Mouse (Mus musculus) naive thymus-derived CD4-positive, alpha-beta T cell, adult 2 months (primary cell): Measurements from ENCODE around the gene Mkln1.
A peak's percentile ranks its signal among the peaks of the same experiment; 100 is the strongest.

Experiments used
- DNase-seq: peaks from one replicate; pipeline ENCODE4 v3.0.0-alpha.2; 2011; ENCODE audit warnings: low read depth

Gene Mkln1

DNA sequence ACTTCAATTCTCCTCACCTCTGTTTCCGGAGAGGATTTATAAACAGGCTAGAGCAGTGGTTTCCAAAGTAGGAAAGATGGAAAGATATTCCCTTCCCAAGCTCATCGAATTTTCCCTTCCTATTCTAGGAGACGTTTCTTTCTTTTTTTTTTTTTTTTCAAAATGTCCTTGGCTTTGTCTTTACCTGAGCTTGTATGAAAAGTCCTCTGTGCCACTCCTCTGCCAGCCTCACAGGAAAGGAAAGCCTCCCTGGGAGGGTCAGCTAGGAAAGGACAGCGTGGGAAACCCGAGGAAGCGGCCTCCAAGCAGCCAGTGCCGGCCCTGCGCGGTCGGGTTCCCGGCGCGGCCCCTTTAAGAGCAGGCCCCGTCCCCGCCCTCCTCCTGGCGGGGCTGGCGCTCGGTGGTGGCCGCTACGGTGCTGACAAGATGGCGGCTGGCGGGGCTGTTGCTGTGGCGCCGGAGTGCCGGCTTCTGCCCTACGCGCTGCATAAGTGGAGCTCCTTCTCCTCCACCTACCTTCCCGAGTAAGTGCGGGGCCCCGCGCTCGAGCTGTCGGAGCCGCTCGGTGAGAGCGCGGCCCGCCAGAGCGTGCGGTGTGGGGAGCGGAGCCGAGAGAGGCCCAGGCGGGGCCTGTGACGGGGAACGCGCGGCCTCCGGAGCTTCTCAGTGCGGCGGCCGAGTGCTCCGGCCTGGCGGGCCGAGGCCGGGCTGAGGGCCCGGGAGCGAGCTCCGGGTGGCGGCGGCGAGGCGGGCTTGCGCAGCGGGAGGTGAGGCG is at the start of gene Mkln1:
Gene Mkln1, plus strand, starts transcription at position 305 of the 775 bp plus-strand sequence.
- peak; percentile 85 for DNase-seq

DNA sequence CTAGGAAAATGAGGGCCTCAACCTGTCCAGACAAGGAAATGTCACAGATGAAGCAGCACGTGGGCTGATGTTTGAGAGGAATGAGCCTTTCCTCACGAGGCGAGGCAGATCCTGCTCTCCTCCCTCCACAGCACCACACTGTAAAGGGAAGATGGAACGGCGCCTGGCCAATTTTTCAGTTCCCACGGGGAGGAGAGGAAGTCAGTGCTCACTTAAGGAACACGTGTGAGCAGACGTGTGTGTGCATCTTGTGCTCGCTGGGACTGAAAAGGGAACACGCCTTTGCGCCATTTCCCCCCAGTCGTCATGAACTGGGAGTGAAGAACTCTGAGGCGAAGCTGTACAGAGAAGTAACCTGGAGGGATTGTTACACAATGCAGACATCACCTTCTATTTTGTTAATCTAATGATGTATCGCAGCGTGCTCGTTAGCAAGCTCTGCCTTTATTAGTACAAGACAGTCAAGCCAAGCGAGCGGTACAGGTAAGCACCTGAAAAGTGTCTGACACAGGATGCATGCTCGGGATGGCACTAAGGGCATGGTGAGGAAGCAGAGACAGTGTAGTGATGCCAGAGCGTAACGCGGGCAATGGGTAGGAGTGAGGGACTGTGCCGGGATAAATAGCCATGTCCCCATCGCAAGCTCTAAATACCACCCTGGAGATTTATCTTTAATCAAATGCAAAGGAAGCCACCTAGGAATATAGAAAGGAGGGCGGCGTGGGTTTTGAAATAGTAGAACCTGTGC is 41.9 kb upstream of the Mkln1 start:
- no peak for DNase-seq

DNA sequence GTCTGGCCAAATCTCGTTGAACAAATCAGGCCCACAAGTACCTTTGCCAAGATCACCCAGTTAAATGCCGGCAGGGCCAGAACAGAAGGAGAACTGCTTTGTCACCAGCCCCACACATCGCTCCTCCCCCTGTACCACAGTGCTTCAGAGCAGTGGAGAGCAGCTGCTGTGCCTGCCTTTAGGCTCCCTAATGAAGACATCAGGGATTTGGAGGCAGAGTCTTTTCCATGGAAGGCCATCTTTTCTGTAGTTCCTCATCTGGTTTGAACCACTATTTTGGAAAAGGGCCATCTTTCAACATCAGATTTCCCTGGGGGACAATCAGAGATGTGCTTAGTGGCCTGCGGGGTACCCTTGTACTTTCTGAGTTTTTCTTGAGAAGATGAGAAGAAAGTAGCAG is 41.2 kb upstream of the Mkln1 start:
- DNase-seq, result no peak

DNA sequence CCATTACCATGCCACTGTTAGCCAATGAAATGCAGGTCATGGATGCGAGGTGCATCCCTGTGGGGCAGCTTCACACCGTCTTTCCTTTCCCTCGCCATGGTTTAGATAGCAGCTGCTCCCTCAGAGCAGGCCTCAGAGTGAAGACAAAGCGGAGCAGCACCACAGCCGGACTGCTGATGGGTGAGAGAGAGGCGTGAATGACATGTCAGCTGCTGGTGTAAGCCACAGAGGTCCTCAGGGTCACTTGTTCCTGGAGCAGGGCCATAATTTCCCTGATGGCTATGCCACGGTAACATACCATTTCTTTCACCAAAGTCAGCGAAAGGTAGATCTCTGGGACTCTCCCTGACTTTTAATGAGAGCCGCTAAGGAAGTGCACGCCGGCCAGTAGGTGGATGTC is 35.9 kb upstream of the Mkln1 start:
- DNase-seq, result no peak

DNA sequence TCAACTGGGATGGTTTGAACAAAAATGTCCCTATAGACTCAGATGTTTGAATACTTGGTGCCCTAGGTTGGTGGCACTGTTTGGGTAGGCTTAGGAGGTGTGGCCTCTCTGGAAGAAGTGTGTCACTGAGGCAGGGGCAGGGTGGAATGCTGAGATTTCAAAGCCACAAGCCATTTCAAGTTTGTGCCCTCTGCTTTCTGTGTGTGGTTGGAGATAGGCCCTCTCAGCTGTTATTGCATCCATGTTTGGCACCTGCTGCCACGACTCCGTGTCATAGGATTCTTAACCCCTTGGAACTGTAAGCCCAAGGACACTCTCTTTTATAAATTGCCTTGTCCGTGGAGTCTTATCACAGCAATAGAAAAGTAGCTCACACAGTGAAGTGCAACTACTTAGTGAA is 34.1 kb upstream of the Mkln1 start:
- DNase-seq, result no peak

DNA sequence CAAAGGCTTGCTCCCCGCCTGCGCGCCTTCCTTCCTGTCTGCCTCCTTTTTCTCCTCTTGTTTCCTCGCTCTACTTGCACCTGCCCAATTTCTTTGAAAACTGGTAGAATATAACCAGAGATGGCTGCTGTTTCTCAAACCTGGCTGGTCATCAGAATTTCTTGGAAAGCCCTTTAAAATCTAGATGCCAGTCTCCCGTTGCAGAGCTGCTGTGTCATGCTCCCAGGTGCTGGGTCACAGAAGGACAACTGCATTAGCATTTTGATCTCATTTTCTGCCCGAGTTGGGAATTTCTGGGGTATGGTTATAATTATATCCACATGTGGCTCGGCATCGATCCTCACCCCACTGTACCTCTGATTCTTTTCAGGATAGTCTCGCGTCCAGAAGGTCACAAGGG is 30.6 kb upstream of the Mkln1 start:
- no peak for DNase-seq

DNA sequence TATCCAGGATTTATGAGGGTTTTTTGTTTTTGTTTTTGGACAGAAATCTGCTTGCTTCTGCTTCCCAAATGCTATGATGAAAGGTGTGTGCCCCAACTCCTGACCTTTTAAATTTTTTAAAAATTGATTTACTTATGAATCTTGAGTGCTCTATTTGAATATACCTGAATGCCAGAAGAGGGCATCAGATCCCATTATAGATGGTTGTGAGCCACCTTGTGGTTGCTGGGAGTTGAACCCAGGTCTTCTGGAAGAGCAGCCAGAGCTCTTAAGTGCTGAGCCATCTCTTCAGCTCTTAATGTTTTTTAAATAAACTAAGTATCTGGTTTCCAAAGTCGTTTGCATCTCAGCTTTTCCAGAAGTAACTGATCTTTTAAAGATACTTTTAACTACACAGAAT is 30.0 kb upstream of the Mkln1 start:
- no peak for DNase-seq

DNA sequence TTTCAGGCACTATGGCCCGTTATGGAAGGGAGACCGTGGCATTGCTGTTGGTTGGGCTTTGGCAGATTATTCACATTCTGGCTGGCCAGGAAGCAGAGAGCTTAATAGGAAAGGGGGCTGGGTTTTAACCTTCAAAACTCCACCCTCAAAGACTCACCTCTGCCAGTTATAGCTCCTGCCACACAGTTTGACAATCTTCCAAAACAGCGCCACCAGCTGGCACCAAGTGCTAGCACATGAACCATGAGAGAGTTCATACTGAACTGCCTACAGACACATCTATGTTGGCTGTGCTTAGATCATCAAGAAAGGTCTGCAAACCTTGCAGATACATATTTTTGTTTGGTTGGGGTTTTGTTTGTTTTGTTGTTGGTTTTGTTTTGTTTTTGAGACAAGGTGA is 28.7 kb upstream of the Mkln1 start:
- peak; percentile 13 for DNase-seq

DNA sequence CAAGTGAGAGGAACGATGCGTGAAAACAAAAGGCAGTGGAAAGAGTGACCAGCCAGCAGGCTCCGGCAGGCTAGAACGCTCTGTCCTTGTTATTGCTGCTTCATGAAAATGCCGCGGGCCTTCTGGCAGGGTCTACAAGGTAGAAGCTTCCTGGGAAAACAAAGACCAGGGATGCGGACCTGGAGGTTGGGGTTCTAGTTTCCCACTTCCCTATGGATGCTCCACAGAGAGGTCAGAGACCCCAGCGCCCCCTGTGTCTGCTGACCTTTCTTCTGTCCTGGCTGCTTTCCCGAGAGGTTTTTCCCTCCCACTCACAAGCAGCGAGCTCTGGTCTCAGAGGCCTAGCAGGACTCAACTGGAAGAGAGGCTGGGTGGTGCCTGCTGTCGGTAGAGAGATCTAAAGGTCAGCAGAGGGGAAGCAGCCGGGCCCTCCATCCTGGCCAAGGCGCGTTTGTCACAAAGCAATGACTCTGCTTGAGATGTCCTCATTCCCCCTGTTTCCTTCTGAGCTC is 27.9 kb upstream of the Mkln1 start:
- no peak for DNase-seq

DNA sequence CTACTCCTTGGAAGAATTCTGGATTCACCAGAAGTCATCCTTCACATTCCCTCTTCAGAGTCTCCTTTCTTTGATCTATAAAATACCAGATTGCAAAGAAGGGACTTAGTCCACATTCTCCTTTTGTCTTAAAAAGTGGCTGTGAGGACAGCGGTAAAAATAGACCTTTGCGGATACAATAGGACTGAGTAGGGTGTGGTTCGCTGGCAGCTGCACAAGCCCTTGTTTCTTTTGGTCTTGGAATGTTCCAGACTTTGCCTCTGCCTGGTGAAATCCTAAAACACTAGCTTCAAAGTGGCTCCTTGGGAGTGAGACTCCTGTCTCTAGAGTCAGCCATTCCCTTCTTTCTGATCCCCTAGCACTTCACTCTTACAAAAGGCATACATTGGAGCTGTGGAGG is 27.4 kb upstream of the Mkln1 start:
- no peak for DNase-seq

DNA sequence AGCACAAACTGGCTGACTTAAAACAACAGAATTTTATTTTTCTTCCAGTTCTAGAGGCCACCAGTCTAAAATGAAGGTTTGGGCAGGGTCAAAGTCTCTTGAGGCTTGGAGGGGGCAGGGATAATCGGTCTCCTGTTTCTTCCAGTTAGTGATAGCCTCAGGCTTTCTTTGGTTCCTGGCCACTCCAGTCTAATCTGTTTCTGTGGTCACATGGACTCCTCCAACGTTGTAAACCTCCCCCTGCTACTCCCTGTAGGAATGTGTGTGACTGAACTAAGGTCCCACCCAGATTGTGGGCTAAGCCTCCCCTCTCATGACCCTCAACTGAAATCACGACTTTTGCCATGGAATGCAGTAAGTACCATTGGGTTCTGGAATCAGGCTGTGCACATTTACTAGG is 25.9 kb upstream of the Mkln1 start:
- DNase-seq, result no peak

DNA sequence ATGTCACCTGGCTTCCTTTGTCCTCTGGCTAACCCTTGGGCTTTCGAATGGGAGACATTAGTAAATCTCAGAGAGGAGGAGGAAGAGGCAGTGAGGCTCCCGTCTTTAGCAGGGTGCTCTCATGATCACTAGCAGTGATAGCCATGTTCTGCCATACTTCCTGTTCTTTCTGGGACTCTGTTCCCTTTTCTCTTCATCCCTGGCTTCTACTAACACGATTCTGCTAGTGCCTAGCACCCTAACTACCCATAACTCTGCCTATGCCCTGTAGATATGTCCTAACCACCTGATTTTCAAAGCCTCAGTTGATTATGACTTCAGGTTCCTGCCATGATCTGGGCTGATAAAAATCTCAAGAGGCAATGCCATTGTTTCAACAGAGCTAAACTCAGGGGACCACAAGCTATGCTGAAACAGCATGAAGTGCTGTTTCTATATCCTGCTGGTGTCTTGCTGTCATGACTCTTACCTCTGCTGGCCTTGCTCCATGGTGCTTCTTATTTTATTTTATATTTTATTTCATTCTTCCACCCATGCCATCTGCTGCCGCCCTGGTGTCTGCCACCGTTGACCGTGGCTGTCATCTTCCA is 25.4 kb upstream of the Mkln1 start:
- no peak for DNase-seq

DNA sequence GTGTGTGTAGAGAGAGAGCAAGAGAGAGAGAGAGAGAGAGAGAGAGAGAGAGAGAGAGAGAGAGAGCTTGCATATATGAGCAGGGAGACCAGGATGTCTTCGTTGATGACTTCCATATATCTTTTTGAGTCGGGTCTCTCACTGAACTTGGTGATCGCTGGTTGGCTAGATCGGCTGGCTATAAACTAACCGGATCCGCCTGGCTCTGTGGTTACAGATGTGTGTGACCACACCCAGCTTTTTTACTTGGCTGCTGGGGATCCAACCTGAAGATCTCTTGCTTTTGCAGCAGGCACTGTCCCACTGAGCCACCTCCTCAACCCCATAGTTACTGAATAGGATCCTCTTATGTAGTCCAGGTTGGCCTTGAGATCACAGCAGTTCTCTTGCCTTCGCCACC is 15.5 kb upstream of the Mkln1 start:
- DNase-seq, result no peak

DNA sequence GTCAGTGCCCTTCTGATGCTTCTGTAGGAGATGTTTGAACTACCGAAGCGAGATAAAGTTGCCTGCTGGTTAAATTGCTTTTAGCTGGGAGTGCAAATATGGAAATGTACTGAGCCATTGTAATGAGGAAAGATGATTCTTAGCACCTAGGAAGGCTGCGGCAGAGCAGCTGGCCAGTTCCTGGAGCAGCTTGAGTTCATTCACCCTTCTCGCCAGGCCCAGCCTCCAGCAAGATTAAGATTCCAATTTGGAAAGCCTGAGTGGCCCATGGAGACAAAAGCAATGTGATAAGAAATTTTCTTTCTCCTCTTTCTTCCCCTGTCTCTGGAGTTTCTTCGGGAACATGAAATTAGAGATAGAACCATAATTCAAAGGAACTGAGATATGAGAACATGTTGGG is 13.7 kb upstream of the Mkln1 start:
- DNase-seq, result no peak

DNA sequence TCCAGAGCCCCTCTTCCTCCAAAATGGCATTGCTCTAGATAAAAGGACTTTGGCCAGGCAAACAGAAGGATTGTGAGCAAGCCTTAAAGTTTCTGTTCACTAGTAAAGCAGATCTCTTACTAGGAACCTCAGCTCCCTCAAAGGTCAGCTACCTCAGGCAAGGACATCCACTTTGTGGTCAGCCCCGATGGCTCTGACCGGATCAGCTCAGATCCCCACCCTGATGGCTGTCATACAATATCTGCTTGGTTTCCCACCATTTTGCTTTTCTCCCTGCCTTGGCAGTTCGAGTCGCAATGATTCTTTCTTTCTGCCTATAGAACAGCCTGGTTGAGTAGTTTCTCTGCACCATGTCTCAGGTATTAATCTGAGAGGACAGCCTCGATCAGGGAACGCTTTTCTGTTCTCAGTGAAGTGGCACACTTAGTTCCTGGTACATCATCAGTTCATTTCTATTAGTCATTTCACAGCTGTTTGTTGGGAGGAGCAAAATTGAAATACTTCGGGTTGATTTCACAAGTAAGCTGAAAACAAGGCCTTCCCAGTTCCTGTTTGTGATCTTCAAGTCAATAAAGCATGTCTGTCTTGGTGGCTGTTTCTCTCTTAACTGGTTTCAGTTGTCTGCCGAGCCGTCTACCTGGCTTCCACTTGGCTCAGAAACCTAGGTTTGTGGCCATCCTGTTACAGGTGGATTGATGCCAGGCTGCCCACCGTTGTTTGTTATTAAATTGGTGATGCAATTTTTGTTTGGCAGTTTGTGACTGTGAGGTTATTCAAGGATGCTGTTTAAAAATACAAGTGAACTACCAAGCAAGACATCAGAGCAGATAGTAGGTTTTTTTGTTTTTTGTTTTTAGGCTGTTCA is 13.0 kb upstream of the Mkln1 start:
- no peak for DNase-seq

DNA sequence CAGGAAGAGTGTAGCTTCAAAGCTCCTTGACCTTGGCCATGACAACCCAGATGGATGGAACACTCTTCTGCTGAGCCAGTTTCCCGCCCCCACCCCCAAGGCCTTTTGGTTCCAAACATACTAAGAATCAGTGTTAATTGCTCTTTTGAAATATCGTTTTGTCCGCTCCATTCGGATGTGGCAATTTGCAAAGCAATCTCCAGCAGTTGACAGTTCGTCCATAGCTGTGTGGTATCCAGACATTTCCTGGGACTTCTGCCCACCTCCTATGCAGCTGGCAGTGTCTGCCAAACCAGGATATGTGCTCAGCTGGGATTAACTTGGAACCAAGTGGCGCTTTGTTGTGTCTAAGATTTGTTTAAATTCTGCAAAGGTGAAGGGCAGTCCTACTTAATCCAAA is 8.8 kb upstream of the Mkln1 start:
- DNase-seq, result no peak

DNA sequence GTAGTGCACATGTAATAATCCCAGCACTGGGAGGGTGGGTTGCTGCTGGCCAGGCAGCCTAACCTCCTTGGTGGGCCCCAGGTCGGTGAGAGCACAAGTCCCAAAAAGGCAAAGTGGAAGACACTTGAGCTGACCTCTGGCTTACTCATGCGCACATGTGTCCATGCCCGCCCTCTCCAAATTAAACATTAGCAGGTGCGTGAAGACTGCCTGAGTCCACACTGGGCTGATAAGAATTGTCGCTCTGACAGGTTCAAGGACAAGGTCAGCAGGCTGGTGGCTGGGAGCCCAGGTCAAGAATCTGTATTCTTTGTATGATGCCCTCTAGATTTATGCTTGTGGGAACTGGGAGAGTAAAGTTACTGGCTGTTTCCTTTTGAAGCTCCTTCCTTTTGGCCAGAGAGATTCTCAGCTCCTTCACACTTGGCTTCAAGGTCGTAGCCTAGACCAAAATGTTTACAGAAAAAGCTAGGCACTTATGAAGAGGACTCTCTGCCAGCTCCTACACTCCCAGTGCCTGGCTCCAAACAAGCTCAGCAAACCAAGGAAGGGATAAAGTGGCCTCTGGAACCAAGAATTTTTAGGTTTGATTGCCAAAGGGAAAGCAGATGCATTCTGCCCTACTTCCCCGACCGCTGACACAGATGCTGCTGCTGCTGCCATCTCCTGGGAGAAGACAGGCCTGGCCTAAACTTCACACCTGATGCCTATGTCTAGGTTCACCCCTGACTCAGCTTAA is 8.1 kb upstream of the Mkln1 start:
- no peak for DNase-seq

DNA sequence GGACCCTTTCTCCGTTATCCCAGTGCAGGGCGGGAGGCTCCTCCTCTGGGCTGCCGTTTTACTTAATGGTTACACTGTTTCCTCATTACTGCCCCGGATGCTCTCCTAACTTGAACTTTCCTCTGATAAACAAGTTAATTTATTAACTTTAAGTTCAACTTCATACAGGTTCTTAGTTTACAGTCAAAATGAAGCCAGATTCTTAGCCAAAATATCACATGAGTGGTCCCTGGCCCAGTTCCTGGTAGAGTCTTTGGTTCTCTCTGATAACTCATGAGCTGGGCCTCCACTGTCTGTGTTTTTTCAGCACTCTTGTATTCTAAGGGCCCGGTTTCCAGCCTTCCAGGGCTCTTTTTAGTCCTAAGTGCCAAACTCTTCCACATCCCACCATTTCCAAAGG is 5.7 kb upstream of the Mkln1 start:
- DNase-seq, result no peak

DNA sequence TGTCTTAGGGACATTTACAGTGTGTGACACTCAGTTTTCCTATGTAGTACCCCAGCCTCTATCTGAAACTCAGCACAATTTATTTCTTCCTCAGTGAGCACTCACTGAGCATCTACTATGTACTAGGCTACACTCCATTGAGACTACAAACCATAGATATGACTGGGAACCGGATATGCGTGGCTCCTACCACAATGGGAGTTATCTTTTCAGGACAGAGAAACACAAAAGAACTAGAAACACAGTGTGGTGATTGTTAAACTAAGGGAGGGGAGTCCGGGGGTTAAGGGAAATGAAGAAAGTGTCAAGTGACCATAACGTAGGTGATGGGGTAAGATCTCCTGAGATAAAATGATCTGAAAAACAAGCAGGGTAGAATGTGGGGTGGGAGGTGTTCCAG is 2.4 kb upstream of the Mkln1 start:
- DNase-seq, result no peak

DNA sequence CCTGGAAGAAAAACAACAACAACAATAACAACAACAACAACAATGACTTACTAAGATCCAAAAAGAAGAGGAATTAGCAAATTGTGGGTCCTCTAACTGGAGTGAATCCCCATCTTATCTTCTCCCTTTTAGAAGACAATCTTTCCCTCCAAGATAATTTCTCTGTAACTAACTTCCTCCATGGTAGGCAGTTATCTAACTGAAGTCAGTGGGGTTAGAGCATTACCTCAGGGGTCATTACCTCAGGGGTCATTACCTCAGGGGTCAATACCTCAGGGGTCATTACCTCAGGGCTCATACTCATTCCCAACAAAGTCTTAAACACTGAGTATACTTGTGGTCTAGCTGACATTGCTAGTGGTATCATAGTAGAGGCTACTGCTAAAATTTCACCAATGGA is 1.2 kb upstream of the Mkln1 start:
- no peak for DNase-seq

DNA sequence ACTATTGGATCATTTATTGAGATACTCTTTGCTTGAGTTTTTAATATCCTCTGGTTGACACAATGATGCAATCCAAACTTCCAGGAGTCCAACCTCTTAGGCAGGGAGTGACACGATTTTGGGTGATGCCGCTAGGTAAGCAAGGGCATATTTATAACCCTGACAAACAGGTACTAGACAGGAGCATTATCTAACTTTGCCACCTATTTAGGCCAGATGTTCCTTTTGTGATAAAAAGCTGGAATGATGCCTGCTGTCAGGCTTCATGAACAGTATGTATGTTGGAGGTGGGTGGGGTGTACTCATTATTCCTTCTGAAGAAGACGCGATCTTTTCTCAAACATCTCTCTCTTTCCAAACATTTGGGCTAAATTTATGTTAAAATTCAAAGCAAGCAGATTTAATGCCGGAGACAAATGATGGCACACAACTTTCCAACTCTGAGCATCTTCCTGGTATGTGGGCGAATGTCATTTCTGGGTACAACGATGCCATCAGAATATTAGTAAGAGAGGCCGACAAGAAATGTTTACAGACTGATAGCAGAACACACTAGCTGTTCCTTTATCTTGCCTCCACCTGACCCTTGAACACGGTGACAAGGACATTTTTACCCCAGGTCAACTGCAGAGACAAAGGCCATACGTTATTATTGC is 632 bp upstream of the Mkln1 start:
- DNase-seq, result peak; percentile 30
